In genomic region chr2:152174861-152175260, GRCm38 (mm10) we compare ENCODE assay signal across 26 mouse cellular contexts. TPM values are rescaled to one million over a fixed set of nuclear protein-coding genes. Genes with fewer than 3 reads are reported as not detected.
DNase-seq lines count a peak whose midpoint lies in the region; TF ChIP-seq lines count a peak whose summit lies in the region.
"Had no signal": no experiment of that assay in that cellular context is flagged by ENCODE, and none has a peak within 500 bp of the region (broad histone marks: within the 10 kb centered on the region; RNA-seq: fewer than 3 reads in every experiment).

No protein-coding gene starts in this region.

- in situ Hi-C loops in ES-E14 (cut with MboI; ENCODE audit: low sequenced_read_pairs in 2 of 2, unreplicated experiment in 2 of 2), result no loop called here

- H3K27ac ChIP-seq in ES-Bruce4 (ENCODE audit: insufficient read depth, low read length) (0 out of 2 replicates have a peak overlapping the region, but pooled peaks have one; percentile 32), ES-E14 (ENCODE audit: insufficient read depth, low read depth, low read length, poor library complexity, severe bottlenecking) (peak overlapping the region; percentile 99; the same call in 1 of the 2 replicates)
- H3K27ac ChIP-seq: embryonic facial prominence, embryonic 13.5 days; embryonic facial prominence, embryonic 15.5 days; forebrain, embryonic 10.5 days; forebrain, embryonic 12.5 days had no signal

- TF ChIP-seq CTCF in ES-Bruce4 (IDR thresholded peaks at IDR 0.05; ENCODE audit: low read depth, low read length), result no peak

- H3K9me3 ChIP-seq in ES-Bruce4 (replicated peaks; ENCODE audit: control insufficient read depth, insufficient read depth, low read length, poor library complexity, severe bottlenecking) (0 out of 2 replicates have a peak, but pooled peaks cover 6% of the 10 kb centered on the region), ES-E14 (ENCODE audit: control insufficient read depth, insufficient read depth, low read depth, low read length) (no peaks in the 10 kb centered on the region)
- H3K9me3 ChIP-seq: embryonic facial prominence, embryonic 13.5 days; embryonic facial prominence, embryonic 15.5 days; forebrain, embryonic 12.5 days had no signal

- H3K36me3 ChIP-seq in ES-Bruce4 (ENCODE audit: control insufficient read depth, insufficient read depth, low read length, poor library complexity, severe bottlenecking), result no peaks in the 10 kb centered on the region
- no peaks in the 10 kb centered on the region; the same call in 1 of the 2 replicates for H3K36me3 ChIP-seq in ES-E14 (ENCODE audit: control insufficient read depth, insufficient read depth, low read length, poor library complexity, severe bottlenecking)
- H3K36me3 ChIP-seq: embryonic facial prominence, embryonic 13.5 days; embryonic facial prominence, embryonic 15.5 days; forebrain, embryonic 10.5 days; forebrain, embryonic 12.5 days had no signal

- intact Hi-C loops in gastrocnemius, postnatal 14 days (cut with DNase I; ENCODE audit: low total_unique reads), result no loop called here

- H3K9ac ChIP-seq in ES-Bruce4 (ENCODE audit: low read depth, poor library complexity, severe bottlenecking), result no peak overlapping the region
- H3K9ac ChIP-seq in ES-E14 (ENCODE audit: insufficient read depth, low read depth, low read length, poor library complexity, severe bottlenecking), result no peak overlapping the region
- H3K9ac ChIP-seq: embryonic facial prominence, embryonic 13.5 days; embryonic facial prominence, embryonic 15.5 days; forebrain, embryonic 12.5 days had no signal

- H3K4me1 ChIP-seq in ES-Bruce4 (ENCODE audit: control insufficient read depth, insufficient read depth, low read length), result no peaks in the 10 kb centered on the region
- H3K4me1 ChIP-seq in ES-E14 (ENCODE audit: control insufficient read depth in 2 of 2, insufficient read depth in 2 of 2, low read length in 2 of 2, poor library complexity in 1 of 2), result peaks cover 7 to 8% of the 10 kb centered on the region in 2 experiments

- no peak for TF ChIP-seq EP300 in ES-Bruce4 (IDR thresholded peaks at IDR 0.05; ENCODE audit: insufficient read depth, low read depth, low read length)

- no peak overlapping the region for H3K4me3 ChIP-seq in ES-Bruce4 (ENCODE audit: low read depth, low read length)
- no peak overlapping the region for H3K4me3 ChIP-seq in ES-E14 (ENCODE audit: insufficient read depth in 1 of 2, low read depth in 1 of 2, low read length in 2 of 2, poor library complexity in 1 of 2, severe bottlenecking in 1 of 2)
- H3K4me3 ChIP-seq: embryonic facial prominence, embryonic 13.5 days; embryonic facial prominence, embryonic 15.5 days; erythroblast, embryonic 14.5 days; forebrain, embryonic 10.5 days; forebrain, embryonic 12.5 days had no signal

- peak; percentile 85 for DNase-seq in heart, adult 11 months
- no peak for DNase-seq in heart, adult 8-10 months (ENCODE audit: low spot score)
- DNase-seq in ES-E14 (ENCODE audit: low read depth, low spot score) (no peak), ZHBTc4 (ENCODE audit: low read depth, low spot score) (peak; percentile 52)
- no peak for DNase-seq in thymus, postnatal 0 days (ENCODE audit: low spot score)
- DNase-seq in cerebellum, adult 11-12 months, result no peak
- no peak for DNase-seq in gastrocnemius, postnatal 14 days
- DNase-seq: adrenal gland, adult 2 months; adrenal gland, postnatal 10 days; adrenal gland, postnatal 25 days; B cell, adult 2 months; cerebellum, adult 18-20 months; cerebellum, adult 8-10 months; cerebellum, adult 9-11 months; cerebellum, postnatal 14 days; cerebellum, postnatal 36 days; embryo, embryonic 11 days had no signal

- H3K27me3 ChIP-seq in ES-Bruce4 (ENCODE audit: control insufficient read depth, insufficient read depth, low read length, poor library complexity, severe bottlenecking), result no peaks in the 10 kb centered on the region

- TF ChIP-seq POLR2A in ES-Bruce4 (IDR thresholded peaks at IDR 0.05; ENCODE audit: insufficient read depth, low read length), result no peak

TF ChIP-seq in ES-E14, 5 proteins besides CTCF, POLR2A, EP300 and RAD21:
- TF ChIP-seq HCFC1 (IDR thresholded peaks at IDR 0.05; ENCODE audit: borderline replicate concordance, insufficient read depth, low read length), result no peak
- no peak for TF ChIP-seq ZNF384 (IDR thresholded peaks at IDR 0.05; ENCODE audit: low read depth, low read length)
- TF ChIP-seq ZC3H11A (IDR thresholded peaks at IDR 0.05; ENCODE audit: borderline replicate concordance, low read depth, low read length), result no peak
- TF ChIP-seq CHD2 (IDR thresholded peaks at IDR 0.05; ENCODE audit: low read depth, low read length), result no peak
- TF ChIP-seq MAFK (IDR thresholded peaks at IDR 0.05; ENCODE audit: insufficient read depth, low read depth, low read length), result no peak

RNA-seq across cellular contexts. Expression of gene Tcf15, which starts 31.5 kb away (rescaled TPM):
- total RNA-seq in heart, adult 8-10 months (2022), result 10 to 100 TPM; 21.1 to 47.5 (median 28.5) TPM
- polyA plus RNA-seq in ES-Bruce4 (2011; ENCODE audit: insufficient read depth, insufficient read length, low read depth, missing spikeins), result 8.3 and 8.5 TPM in 2 replicates
- 22.4 and 54.6 TPM in 2 replicates for total RNA-seq in ES-E14 (2012; rRNA removed)
- 2.1 TPM in 2 replicates for polyA plus RNA-seq in thymus, postnatal 0 days (2015; fragmentation: Nextera tagmentation; extraction: Ambion mirVana)
- 10 to 100 TPM; 18.4 to 20.4 TPM for total RNA-seq in gastrocnemius, postnatal 14 days (2021)
- total RNA-seq: CH12.LX, MEL had no signal
- polyA plus RNA-seq: CD4-positive, CD25-positive, alpha-beta regulatory T cell, adult 4 months had no signal

RNA-seq across cellular contexts. Expression of gene Csnk2a1, which starts 51.8 kb away (rescaled TPM):
- total RNA-seq in heart, adult 8-10 months (2022), result 100 to 1,000 TPM in 2 of 4 experiments, 10 to 100 TPM in 2; 92.9 to 115 (median 101) TPM
- polyA plus RNA-seq in ES-Bruce4 (2011; ENCODE audit: insufficient read depth, insufficient read length, low read depth, missing spikeins), result 258 and 280 TPM in 2 replicates
- total RNA-seq in ES-E14 (2012; rRNA removed), result 116 and 134 TPM in 2 replicates
- polyA plus RNA-seq in thymus, postnatal 0 days (2015; fragmentation: Nextera tagmentation; extraction: Ambion mirVana), result 105 and 120 TPM in 2 replicates
- total RNA-seq in gastrocnemius, postnatal 14 days (2021), result 10 to 100 TPM; 64.5 to 73.4 TPM

Comparison
In these comparisons a context has a peak if more than half of its experiments do, and no peak if none do; other contexts are left out.
1. DNase-seq: peak in heart, adult 11 months (single experiment) and ZHBTc4 (single experiment); none in heart, adult 8-10 months (single experiment), ES-E14 (single experiment), thymus, postnatal 0 days (single experiment), cerebellum, adult 11-12 months (single experiment) and gastrocnemius, postnatal 14 days (single experiment).